Mouse (Mus musculus) intestine, embryonic 16.5 days (tissue): ENCODE measurements around the gene Immp2l. TPM values are rescaled to one million over a fixed set of nuclear protein-coding genes. Genes with fewer than 3 reads are reported as not detected.

Experiments used
- ATAC-seq: fragments of 200-750 bp; cut with Nextera tagmentation; 2 replicates; pipeline ENCODE4 v1.8.0; 2017; ENCODE audit warnings: moderate TSS enrichment, moderate library complexity
- H3K27ac ChIP-seq: fragments of 300-500 bp; sonication (generic); 2 replicates; pipeline ENCODE4 v1.5.1; 2014; ENCODE audit warnings: mild to moderate bottlenecking, low read length
- H3K27me3 ChIP-seq: fragments of 300-500 bp; sonication (generic); replicated peaks from 2 replicates; pipeline ENCODE4 v1.6.1; 2014; ENCODE audit warnings: low read length, control low read depth, mixed read lengths; ENCODE audit not compliant: control insufficient read depth, insufficient read depth
- H3K36me3 ChIP-seq: fragments of 300-500 bp; sonication (generic); 2 replicates; pipeline ENCODE4 v1.6.1; 2014; ENCODE audit warnings: low read length, control low read depth; ENCODE audit not compliant: control insufficient read depth, insufficient read depth
- H3K4me1 ChIP-seq: fragments of 300-500 bp; sonication (generic); 2 replicates; pipeline ENCODE4 v1.6.1; 2014; ENCODE audit warnings: low read length, control low read depth, mixed read lengths; ENCODE audit not compliant: control insufficient read depth, insufficient read depth
- H3K4me2 ChIP-seq: fragments of 300-500 bp; sonication (generic); 2 replicates; pipeline ENCODE4 v1.6.1; 2014; ENCODE audit warnings: low read depth, low read length, control low read depth
- H3K4me3 ChIP-seq: fragments of 300-500 bp; sonication (generic); 2 replicates; pipeline ENCODE4 v1.5.1; 2014; ENCODE audit warnings: mild to moderate bottlenecking, low read length
- H3K9ac ChIP-seq: fragments of 300-500 bp; sonication (generic); 2 replicates; pipeline ENCODE4 v1.6.1; 2014; ENCODE audit warnings: low read depth, low read length
- H3K9me3 ChIP-seq: fragments of 300-500 bp; sonication (generic); 2 replicates; pipeline ENCODE4 v1.6.1; 2016; ENCODE audit warnings: low read length, control low read depth; ENCODE audit not compliant: control insufficient read depth
- WGBS: fragments of 180-500 bp; shearing (Covaris S2); extraction: QIAGEN DNeasy Blood & Tissue Kit; methylation state at CpG from one replicate; pipeline ENCODE4 v1.1.7; 2014; 5-methylcytosine and 5-hydroxymethylcytosine counted together
- polyA plus RNA-seq: library from polyadenylated mRNA; unstranded; fragments of >200 nt; fragmentation: Nextera tagmentation; extraction: Ambion mirVana; gene quantifications from 2 replicates; pipeline ENCODE4 v1.2.1, GENCODE M21; 2015

Immp2l gene
- polyA plus RNA-seq, 1 experiment from 2014 or later = 36.8 TPM

DNA sequence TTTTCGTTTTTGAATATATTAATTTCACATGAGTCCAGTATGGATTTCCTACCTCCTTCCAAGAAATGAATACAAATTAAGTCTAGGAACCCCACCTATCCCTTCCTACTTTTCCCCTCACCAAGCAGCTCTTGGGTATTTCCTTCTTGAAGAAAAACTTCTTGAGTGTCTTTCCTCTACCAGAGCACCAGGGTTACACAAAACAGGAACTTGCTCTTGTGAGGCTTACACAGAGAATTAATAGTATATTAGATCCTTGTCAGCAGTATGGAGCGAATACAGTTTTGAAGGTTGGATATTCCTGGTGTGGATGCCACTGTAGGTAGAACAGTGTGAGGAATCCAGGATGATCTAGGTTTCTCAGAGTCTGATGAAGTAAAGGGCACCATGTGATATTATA, 172.5 kb downstream of the Immp2l start:
- Histone ChIP-seq H3K4me1 (no peaks in the 10 kb centered on the region), H3K9ac (no peak overlapping the region), H3K27ac (no peak overlapping the region), H3K36me3 (no peaks in the 10 kb centered on the region), H3K4me2 (no peak overlapping the region), H3K9me3 (no peaks in the 10 kb centered on the region), H3K4me3 (no peak overlapping the region), H3K27me3 (no peaks in the 10 kb centered on the region)
- no peak for ATAC-seq
- WGBS = 87% methylated on average over 2 of the region's 2 CpGs

DNA sequence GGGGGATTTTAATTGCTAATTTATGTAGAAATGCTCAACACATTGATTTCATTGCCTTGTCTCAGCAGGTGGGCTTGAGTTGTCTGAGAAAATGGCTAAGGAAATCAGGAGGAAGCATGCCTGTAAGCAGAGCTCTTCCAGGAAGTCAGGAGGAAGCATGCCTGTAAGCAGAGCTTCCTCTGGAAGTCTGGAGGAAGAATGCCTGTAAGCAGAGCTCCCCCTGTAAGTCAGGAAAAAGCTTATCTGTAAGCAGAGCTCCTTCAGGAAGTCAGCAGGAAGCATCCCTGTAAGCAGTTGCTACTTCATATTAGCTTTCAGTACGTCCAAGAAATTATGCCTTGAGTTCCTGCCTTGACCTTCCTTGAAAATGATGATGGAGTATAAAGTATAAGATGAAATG, 191.3 kb downstream of the Immp2l start:
- no peaks in the 10 kb centered on the region for H3K36me3 ChIP-seq
- WGBS = 39% methylated on average over 1 of the region's 1 CpGs

DNA sequence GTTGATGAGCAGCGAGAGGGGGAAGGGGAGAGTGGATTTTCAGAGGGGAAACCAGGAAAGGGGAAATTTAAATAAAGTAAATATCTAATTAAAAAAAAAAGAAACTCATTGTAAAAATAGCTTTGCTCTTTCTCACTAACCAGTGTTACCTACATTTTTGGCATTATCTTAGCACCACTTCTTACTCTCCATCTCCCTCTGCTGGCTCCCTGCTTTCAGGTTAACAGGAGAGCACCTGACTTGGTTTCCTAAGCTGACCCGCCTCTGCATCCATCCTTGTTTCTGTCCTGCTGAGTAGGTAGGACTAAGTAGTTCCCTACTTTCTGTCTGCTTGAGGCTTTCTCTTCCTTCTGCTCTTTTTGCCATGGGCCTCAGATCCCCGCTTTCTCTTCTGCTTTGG, 198.0 kb downstream of the Immp2l start:
- H3K27ac ChIP-seq = no peak overlapping the region
- no peak overlapping the region for H3K4me3 ChIP-seq
- ATAC-seq = no peak
- no peaks in the 10 kb centered on the region for H3K36me3 ChIP-seq
- no peaks in the 10 kb centered on the region for H3K27me3 ChIP-seq
- no peaks in the 10 kb centered on the region for H3K9me3 ChIP-seq
- H3K9ac ChIP-seq = no peak overlapping the region
- H3K4me1 ChIP-seq = no peaks in the 10 kb centered on the region
- H3K4me2 ChIP-seq = no peak overlapping the region
- WGBS = 58% methylated on average over 3 of the region's 3 CpGs

More for the DNA sequence above, 191.3 kb downstream of the Immp2l start:
- H3K27me3 ChIP-seq = no peaks in the 10 kb centered on the region
- no peaks in the 10 kb centered on the region for H3K4me1 ChIP-seq
- H3K27ac ChIP-seq = no peak overlapping the region
- no peak overlapping the region for H3K4me3 ChIP-seq
- no peak overlapping the region for H3K9ac ChIP-seq
- H3K4me2 ChIP-seq = no peak overlapping the region
- no peak for ATAC-seq
- no peaks in the 10 kb centered on the region for H3K9me3 ChIP-seq

DNA sequence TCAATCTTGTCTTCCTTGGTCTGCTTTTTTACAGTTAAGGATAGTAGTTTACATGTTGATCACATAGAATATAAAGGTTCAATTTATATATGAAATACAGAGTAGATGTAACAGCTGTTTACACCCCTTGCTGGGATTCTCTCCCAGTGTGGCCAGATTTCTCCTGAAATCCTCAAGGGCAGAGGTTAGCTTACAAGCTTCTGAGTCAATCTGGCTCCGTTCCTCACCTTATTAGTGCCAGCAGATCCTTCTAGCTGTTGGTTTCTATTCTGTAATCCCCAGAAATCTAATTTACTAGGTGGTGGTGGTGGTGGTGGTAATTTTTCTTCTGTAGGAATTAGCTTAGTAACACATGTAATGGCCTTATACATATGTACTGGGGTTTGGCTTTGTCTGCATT, 199.8 kb downstream of the Immp2l start:
- no peak overlapping the region for H3K27ac ChIP-seq
- H3K4me1 ChIP-seq = no peaks in the 10 kb centered on the region
- H3K36me3 ChIP-seq = no peaks in the 10 kb centered on the region
- H3K27me3 ChIP-seq = no peaks in the 10 kb centered on the region
- WGBS = 93% methylated on average over 1 of the region's 1 CpGs
- no peak overlapping the region for H3K9ac ChIP-seq
- no peak overlapping the region for H3K4me2 ChIP-seq
- no peak overlapping the region for H3K4me3 ChIP-seq
- H3K9me3 ChIP-seq = no peaks in the 10 kb centered on the region
- ATAC-seq = no peak

DNA sequence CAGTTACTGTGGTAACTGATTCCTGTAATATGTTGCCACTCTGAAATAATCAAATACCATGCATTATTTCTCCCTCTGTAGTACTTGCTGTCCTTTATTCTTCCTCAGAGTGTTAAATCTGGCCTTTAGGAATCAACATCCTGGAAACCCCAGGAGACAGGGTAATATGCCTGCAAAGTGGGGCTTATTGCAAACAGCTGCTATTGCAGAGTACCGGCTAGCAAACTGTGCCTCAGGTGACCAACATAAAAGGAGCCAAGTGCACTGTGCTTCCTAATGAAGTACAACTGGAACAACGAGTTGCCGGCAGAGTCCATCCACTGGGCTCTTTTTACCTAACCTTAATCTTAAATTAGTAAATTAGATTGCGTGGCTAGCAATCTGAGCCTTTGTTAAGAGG, 200.6 kb downstream of the Immp2l start:
- H3K4me2 ChIP-seq = no peak overlapping the region
- no peaks in the 10 kb centered on the region for H3K9me3 ChIP-seq
- no peaks in the 10 kb centered on the region for H3K36me3 ChIP-seq
- WGBS = 80% methylated on average over 4 of the region's 4 CpGs
- no peak overlapping the region for H3K4me3 ChIP-seq
- H3K4me1 ChIP-seq = no peaks in the 10 kb centered on the region
- H3K9ac ChIP-seq = no peak overlapping the region
- no peak for ATAC-seq
- no peak overlapping the region for H3K27ac ChIP-seq
- no peaks in the 10 kb centered on the region for H3K27me3 ChIP-seq

DNA sequence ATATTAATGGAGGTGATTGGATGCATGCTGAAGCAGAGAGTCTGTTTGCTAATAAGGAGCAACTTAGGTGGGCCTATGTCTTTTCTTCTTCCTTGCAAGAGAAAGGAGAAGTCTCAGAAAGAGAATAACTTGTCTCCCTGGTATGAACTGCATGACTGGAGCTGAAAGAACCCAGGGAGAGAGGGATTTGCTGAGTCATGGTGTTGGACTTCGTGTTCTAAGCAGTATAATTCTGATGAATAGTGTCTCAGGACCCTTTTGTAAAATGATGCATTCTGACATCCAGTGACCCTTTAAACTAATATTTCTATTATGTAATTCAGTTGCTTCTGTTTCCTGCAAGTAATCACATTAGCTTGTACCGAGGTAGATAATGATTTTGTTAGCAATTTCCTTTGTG, 208.1 kb downstream of the Immp2l start:
- Histone ChIP-seq H3K9me3 (no peaks in the 10 kb centered on the region), H3K27ac (no peak overlapping the region), H3K27me3 (no peaks in the 10 kb centered on the region), H3K4me3 (no peak overlapping the region), H3K9ac (no peak overlapping the region), H3K36me3 (no peaks in the 10 kb centered on the region), H3K4me1 (no peaks in the 10 kb centered on the region), H3K4me2 (no peak overlapping the region)
- WGBS = 46% methylated on average over 2 of the region's 2 CpGs
- no peak for ATAC-seq

DNA sequence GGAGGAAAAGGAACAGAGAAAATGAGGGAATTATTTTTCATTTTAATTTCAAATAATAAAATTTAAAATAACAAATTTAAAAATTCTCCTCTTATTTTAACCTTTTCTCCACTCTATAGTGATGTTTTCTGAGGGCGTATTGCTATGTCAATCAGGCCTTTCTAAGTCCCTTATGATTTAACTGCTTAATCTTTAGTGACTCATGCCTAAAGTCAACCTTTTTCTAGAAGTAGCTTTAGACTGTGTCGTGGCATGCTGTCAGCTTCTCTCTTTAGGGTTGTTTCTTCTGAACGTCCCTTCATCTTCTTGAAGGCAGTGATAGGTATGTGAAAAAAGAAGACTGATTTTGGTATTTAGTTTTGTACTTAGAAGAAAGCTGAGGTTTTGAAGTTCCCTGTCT, 214.0 kb downstream of the Immp2l start:
- no peak for ATAC-seq
- no peaks in the 10 kb centered on the region for H3K27me3 ChIP-seq
- H3K27ac ChIP-seq = no peak overlapping the region
- no peaks in the 10 kb centered on the region for H3K36me3 ChIP-seq
- no peak overlapping the region for H3K4me3 ChIP-seq
- H3K4me1 ChIP-seq = no peaks in the 10 kb centered on the region
- no peak overlapping the region for H3K9ac ChIP-seq
- H3K4me2 ChIP-seq = no peak overlapping the region
- WGBS = 72% methylated on average over 3 of the region's 3 CpGs
- H3K9me3 ChIP-seq = no peaks in the 10 kb centered on the region

DNA sequence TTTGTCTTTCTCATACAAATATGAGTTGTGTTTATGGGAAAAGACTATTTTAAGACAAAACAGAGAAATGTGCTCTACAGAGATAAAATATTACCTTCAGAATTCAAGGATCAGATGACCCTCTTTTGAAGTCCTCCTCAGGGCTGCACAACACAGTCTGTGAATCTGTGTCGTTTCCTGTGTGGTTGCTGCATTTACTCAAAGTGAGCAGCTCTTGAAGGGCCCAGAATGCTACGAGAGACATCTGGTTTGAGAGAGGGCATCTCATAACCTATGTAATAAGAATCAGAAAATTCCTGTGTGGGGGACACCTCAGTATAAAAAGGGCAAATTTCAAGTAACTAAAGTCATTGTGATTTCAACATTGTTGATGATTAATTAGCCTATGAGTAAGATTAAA, 217.3 kb downstream of the Immp2l start:
- Histone ChIP-seq H3K9me3 (no peaks in the 10 kb centered on the region), H3K4me1 (no peaks in the 10 kb centered on the region), H3K27ac (no peak overlapping the region), H3K27me3 (no peaks in the 10 kb centered on the region), H3K36me3 (no peaks in the 10 kb centered on the region), H3K4me2 (no peak overlapping the region), H3K4me3 (no peak overlapping the region), H3K9ac (no peak overlapping the region)
- WGBS = 55% methylated on average over 2 of the region's 2 CpGs
- no peak for ATAC-seq

DNA sequence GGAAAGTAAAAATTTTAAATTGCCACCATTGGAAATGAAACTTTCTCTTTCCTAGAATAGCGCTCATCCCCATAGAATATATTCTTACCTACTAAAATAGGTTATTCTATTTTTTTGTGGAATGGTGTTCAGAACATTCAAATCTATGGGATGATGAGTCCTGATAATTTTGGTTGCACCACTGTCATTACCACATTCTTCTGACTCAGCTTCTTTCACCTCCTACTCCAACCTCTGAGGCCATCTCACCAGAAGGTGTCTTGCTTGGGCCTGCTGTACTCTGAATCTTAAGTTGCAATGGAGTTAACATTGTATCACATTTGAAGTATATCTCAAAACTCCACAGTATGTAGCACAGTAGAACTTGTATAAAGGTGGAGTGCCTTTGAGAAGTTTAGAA, 224.4 kb downstream of the Immp2l start:
- Histone ChIP-seq H3K4me2 (no peak overlapping the region), H3K4me3 (no peak overlapping the region), H3K27me3 (no peaks in the 10 kb centered on the region), H3K9me3 (no peaks in the 10 kb centered on the region), H3K27ac (no peak overlapping the region), H3K4me1 (no peaks in the 10 kb centered on the region), H3K36me3 (no peaks in the 10 kb centered on the region), H3K9ac (no peak overlapping the region)
- WGBS = 98% methylated on average over 1 of the region's 1 CpGs
- ATAC-seq = no peak

DNA sequence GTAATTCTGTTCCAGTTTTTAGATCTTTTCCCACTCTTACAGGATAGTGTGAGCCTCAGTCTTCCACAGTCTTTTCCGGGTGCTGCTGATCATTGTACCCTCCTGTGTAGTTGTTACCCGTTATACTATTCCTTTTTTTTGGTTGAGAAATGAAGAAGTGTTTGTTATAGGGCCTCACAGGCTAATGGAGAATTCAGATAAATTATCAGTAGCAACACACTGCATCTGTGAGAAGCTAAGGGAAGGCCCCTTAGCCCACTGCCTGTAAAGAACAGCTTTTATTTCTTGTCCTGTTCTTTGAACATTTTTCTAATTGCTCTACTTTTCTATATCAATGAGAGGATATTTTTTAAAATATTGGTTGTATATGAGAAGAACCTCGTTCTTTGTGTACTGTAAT, 226.2 kb downstream of the Immp2l start:
- 82% methylated on average over 3 of the region's 3 CpGs for WGBS
- H3K27ac ChIP-seq = no peak overlapping the region
- H3K27me3 ChIP-seq = no peaks in the 10 kb centered on the region

More for the DNA sequence above, 226.2 kb downstream of the Immp2l start:
- H3K4me1 ChIP-seq = no peaks in the 10 kb centered on the region
- no peak overlapping the region for H3K4me3 ChIP-seq
- H3K9me3 ChIP-seq = no peaks in the 10 kb centered on the region
- no peak overlapping the region for H3K4me2 ChIP-seq
- no peak for ATAC-seq
- no peak overlapping the region for H3K9ac ChIP-seq
- H3K36me3 ChIP-seq = no peaks in the 10 kb centered on the region
